Mouse (Mus musculus) megakaryocyte progenitor cell, adult 5-6 weeks (primary cell): Measurements from ENCODE around the gene Trim58. TPM values are rescaled to one million over a fixed set of nuclear protein-coding genes. Genes with fewer than 3 reads are reported as not detected.
A peak's percentile ranks its signal among the peaks of the same experiment; 100 is the strongest.

Experiments
- ATAC-seq: replicated peaks from 2 replicates; pipeline ENCODE4 v1.8.0; 2016; ENCODE audit warnings: mild to moderate bottlenecking, moderate TSS enrichment, inconsistent platforms; ENCODE audit not compliant: poor library complexity
- total RNA-seq, 2 experiments: library from RNA; stranded (forward) in 1 of 2; stranded (reverse) in 1 of 2; fragments of 157-497, 149-512 nt in 1 of 2; fragments of 200-1000 nt in 1 of 2; gene quantifications; 2 replicates each; pipeline versions ENCODE4 v1.2.3 to v1.2.4; 2015 to 2017

Gene Trim58
- total RNA-seq (2015), result 1.8 and 3.5 TPM in 2 replicates
- total RNA-seq (2017), result 0.27 and 1.2 TPM in 2 replicates

GRCm38 (mm10) chr11:58640272-58640867, at the start of gene Trim58:
TSS of gene Trim58 (plus strand) at chr11:58640465.
- peak; percentile 51 for ATAC-seq

- no peak for ATAC-seq
These were observed 45.5 kb upstream of the Trim58 start, which contains the start of gene Olfr324 for GRCm38 (mm10) chr11:58594814-58595213. TSS of gene Olfr324 (plus strand) at chr11:58595114.

- ATAC-seq, result no peak
These were observed 42.4 kb upstream of the Trim58 start for GRCm38 (mm10) chr11:58597837-58598236.

DNA sequence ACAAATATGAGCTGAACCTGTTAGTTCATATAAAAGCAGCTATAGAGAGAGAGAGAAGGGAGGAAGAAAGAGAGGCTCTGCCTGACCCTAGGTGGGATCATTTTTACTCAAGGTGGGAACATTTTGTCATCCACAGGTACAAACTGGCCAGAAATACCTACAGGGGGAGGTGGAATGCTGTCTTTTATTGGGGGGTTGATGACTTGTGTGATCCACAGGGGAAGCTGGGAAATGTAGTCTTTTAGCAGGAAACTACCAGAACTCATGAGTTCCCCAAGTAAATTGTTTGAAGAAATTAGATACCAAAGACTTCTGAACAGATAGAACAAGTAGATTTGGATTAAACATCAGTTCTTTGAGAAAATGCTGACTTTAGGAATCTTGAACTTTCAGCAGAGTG, 38.2 kb upstream of the Trim58 start:
- no peak for ATAC-seq

GRCm38 (mm10) chr11:58602800-58603560, 37.3 kb upstream of the Trim58 start:
- ATAC-seq, result 0 out of 2 replicates have a peak, but pooled peaks have one; percentile 31

DNA sequence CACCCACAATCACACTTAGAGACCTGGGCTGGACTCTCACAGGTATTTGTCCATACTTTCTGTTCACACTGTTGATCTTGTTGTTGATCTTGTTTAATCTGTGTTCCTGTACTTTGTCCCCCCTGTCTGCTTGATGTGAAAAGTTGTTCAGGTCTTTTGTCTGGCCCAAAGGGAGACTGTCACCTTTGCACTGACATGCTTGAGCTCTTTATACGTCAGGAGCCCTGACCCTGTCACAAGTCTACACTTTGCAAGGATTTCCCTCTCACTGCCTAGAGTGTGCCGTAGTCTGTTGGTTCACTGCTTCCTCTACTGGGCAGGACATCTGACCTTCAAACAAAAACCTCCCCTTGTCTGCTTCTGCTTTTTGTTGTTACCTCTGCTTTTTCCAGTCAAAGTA, 35.6 kb upstream of the Trim58 start:
- 0 out of 2 replicates have a peak, but pooled peaks have one; percentile 14 for ATAC-seq

GRCm38 (mm10) chr11:58605228-58605627, 35.0 kb upstream of the Trim58 start:
- ATAC-seq, result no peak

DNA sequence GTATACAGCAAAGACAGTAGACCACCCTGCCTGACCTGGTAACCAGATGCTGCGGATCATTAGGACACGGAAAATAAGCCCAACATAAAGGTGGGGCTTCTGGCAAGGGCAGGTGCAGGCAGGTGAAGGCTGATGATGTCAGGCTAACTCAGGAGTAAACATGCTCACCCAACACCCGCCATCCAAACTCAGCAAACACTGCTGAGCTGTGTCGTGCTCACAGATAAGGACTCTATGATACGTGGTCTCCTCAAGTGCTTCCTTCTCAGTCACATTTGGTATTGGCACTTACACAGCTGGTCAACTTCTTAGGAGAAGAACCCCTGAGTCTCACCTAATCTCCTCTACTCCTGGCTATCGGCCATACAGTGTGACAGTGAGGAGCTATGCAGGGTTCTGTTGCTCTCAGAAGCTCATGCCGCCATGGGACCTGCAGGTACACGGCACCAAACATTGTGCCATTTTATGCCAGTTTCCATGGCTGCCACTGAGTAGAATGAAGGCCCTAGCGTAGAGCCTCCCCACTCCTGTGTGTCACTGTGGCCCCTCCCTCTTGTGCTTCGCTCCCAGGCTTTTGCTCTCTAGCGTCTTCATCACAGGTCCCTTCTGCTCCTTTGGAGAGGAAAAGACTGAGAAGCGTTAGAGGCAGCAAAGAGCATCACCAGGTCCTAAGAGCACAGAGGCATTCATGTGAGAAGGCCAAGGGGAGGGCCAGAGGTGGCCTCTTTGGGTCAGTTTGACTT, 33.9 kb upstream of the Trim58 start:
- 0 out of 2 replicates have a peak, but pooled peaks have one; percentile 26 for ATAC-seq

DNA sequence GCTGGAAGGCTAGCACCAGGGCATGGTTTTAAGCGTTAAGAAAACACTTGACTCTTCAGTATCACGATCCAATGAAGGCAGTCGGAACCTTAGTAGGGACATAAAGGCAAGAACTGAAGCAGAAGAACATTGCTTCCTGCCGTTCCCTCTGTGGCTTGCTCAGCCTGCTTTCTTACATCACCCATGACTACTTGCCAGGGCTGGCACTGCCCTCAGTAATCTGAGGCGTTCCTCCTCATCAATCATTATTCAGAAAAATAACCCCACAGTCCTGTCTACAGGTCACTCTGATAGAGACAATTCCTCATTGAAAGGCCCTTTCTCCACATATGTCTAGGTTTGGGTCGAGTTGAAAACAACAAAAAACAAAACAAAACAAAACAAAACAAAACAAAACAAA, 33.2 kb upstream of the Trim58 start:
- ATAC-seq, result no peak

DNA sequence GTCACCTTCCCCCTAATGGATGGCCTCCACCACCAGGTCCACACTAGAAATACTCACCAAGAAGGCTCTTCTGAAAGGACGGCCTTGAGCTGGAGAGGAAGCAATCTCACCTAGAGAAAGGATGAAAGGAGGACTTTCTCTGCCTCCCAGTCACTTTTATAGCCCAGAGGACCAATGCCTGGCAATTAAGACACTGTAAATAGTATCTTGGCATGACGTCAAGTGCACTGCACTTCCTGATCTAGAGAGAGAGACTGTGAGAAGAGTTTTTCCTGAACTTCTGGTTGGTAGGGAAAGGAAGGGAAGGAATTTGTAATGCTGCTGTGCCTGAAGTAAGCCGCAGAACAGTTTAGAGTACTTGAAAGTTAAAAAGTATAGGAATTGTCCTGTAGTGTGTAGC, 26.9 kb upstream of the Trim58 start:
- ATAC-seq, result no peak

DNA sequence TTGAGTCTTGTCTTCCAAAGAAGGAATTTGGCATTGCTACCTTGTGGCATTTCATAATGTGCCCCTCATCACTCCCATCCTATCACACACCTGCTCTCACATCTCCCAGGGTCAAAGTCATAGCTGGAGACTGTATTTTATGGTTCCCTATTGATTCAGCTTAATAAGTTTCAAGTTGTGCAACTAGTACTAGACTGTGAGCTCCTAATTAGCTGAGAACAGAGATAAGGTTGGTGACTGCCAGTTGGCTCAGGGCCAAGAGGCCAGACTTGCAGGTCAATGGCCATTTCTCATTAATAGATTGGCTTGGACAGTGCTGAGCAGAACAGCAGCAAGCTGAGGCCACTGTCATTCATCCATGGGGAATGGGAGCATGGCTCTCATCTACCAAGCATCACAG, 25.7 kb upstream of the Trim58 start:
- no peak for ATAC-seq

DNA sequence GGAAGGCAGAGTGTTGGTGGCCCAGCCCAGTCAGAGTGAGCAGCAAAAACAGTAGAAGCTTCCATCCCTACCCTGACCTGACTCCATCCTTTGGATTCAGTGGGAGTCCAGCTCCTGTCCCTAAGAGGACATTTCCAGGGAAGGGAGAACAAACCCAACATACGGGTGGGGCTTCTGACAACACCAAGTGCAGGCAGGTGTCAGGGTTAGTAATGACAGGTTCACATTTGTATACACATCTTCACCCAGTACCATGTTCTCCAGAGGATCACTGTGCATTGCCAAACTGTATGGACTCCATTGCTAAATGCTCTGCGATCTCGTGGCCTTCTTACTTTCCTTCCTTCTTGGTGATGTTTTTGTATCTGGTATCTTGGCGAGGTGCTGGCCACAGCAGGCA, 24.3 kb upstream of the Trim58 start, which contains the start of gene 2210407C18Rik:
Gene 2210407C18Rik, minus strand, starts transcription at position 101 of the 400 bp plus-strand sequence.
- no peak for ATAC-seq

- no peak for ATAC-seq
These were observed 21.9 kb upstream of the Trim58 start for GRCm38 (mm10) chr11:58618369-58618768.

- ATAC-seq, result no peak
These were observed 21.5 kb upstream of the Trim58 start for GRCm38 (mm10) chr11:58618793-58619192.

DNA sequence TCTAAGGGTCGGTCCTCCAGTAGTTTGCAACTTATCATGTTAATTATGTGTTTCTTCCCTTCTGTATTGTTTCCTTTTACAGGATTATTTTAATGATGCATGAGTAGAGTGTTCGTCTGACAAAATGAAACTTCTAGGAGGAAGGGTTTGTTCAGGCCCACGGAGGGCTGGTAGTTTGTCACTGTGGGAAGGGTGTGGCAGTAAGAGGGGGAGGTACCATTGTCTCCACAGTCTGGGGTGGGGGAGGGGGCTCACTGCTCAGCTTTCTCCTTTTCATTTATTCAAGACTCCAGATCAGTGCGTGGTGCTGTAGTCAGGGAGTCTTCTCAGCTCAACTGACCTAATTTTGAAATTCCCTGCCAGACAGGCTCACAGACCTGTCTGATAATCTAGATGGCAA, 14.1 kb upstream of the Trim58 start:
- ATAC-seq, result 0 out of 2 replicates have a peak, but pooled peaks have one; percentile 20

DNA sequence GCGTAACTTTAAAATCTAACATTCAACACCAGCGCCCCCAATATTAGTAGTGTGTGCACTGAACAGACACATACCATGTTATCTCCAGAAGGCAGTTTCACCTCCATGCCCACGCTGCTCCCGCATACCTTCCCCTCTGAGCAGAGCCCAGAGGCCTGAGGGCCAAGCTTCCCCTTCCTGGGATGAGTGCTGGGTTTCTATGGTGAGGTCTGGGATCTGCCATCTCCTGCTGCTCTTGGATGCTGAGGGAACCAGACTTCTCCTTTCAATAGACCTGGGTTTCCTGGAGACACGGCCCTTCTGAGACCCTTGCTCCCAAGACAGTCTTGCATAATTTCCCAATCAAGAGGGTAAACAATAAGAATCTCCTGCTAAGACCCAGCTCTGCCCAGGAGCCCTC, 9.9 kb upstream of the Trim58 start, which contains the start of gene Olfr323:
Gene Olfr323, minus strand, starts transcription at position 101 of the 400 bp plus-strand sequence.
- no peak for ATAC-seq

GRCm38 (mm10) chr11:58634878-58635277, 5.4 kb upstream of the Trim58 start:
- ATAC-seq, result no peak

DNA sequence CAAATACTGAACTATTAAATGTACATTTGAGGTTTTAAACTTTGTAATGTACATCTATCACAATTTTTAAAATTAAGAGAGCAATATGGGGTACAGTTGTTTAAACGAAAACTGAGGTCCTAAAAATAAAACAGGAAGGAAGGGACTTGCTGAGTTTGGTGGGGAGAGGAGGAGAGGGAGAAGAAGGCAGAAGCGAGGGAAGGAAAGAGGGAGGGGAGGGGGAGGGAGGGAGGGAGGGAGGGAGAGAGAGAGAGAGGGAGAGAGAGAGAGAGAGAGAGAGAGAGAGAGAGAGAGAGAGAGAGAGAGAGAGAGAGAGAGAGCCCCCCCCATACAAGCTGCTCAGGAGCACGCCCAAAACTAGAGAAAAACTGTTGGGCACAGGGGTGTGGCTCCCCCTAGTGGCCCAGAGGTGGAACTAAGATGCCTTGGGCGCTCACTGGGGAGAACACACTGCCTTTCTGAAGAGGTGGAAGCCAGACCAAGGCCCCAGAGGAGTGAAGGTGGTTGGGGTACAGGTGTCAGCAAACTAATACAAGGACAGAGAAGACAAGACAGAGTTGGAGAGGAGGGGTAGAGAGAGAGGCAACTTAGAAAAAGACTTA, 3.8 kb upstream of the Trim58 start:
- peak; percentile 75 for ATAC-seq

- no peak for ATAC-seq
These were observed 2.0 kb upstream of the Trim58 start for GRCm38 (mm10) chr11:58638176-58638701.

- ATAC-seq, result peak; percentile 27
These were observed 792 bp downstream of the Trim58 start for GRCm38 (mm10) chr11:58641057-58641456.
